Mouse (Mus musculus) neural tube, embryonic 14.5 days (tissue): Measurements from ENCODE around the gene P2ry1. TPM values are rescaled to one million over a fixed set of nuclear protein-coding genes. Genes with fewer than 3 reads are reported as not detected.

Experiments
- ATAC-seq: fragments of 200-750 bp; cut with Nextera tagmentation; 2 replicates; pipeline ENCODE4 v1.8.0; 2017; ENCODE audit warnings: low read depth, mild to moderate bottlenecking, moderate TSS enrichment, moderate library complexity
- H3K27ac ChIP-seq: fragments of 300-500 bp; sonication (generic); 2 replicates; pipeline ENCODE4 v1.5.1; 2014; ENCODE audit warnings: low read depth, mild to moderate bottlenecking, control low read depth, low read length, moderate library complexity, mixed read lengths
- H3K27me3 ChIP-seq: fragments of 300-500 bp; sonication (generic); 2 replicates; pipeline ENCODE4 v1.6.1; 2014; ENCODE audit warnings: low read length; ENCODE audit not compliant: control insufficient read depth, insufficient read depth
- H3K36me3 ChIP-seq: fragments of 300-500 bp; sonication (generic); 2 replicates; pipeline ENCODE4 v1.6.1; 2014; ENCODE audit warnings: low read length, mixed read lengths; ENCODE audit not compliant: control insufficient read depth, insufficient read depth
- H3K4me1 ChIP-seq: fragments of 300-500 bp; sonication (generic); 2 replicates; pipeline ENCODE4 v1.6.1; 2014; ENCODE audit warnings: low read length; ENCODE audit not compliant: control insufficient read depth, insufficient read depth
- H3K4me2 ChIP-seq: fragments of 300-500 bp; sonication (generic); 2 replicates; pipeline ENCODE4 v1.6.1; 2014; ENCODE audit warnings: mild to moderate bottlenecking, low read depth, low read length, control low read depth
- H3K4me3 ChIP-seq: fragments of 300-500 bp; sonication (generic); 2 replicates; pipeline ENCODE4 v1.5.1; 2014; ENCODE audit warnings: low read depth, low read length, control low read depth, mixed read lengths
- H3K9ac ChIP-seq: fragments of 300-500 bp; sonication (generic); replicated peaks from 2 replicates; pipeline ENCODE4 v1.6.1; 2014; ENCODE audit warnings: low read depth, mild to moderate bottlenecking, control low read depth, low read length, mixed read lengths
- H3K9me3 ChIP-seq: fragments of 300-500 bp; sonication (generic); 2 replicates; pipeline ENCODE4 v1.6.1; 2016; ENCODE audit warnings: low read length; ENCODE audit not compliant: control insufficient read depth
- WGBS: fragments of 180-500 bp; shearing (Covaris S2); extraction: QIAGEN DNeasy Blood & Tissue Kit; methylation state at CpG from one replicate; pipeline ENCODE4 v1.1.7; 2014; 5-methylcytosine and 5-hydroxymethylcytosine counted together
- polyA plus RNA-seq: library from polyadenylated mRNA; unstranded; fragments of >200 nt; fragmentation: Nextera tagmentation; extraction: Ambion mirVana; gene quantifications from 2 replicates; pipeline ENCODE4 v1.2.1, GENCODE M21; 2014

Gene P2ry1
- polyA plus RNA-seq, 1 experiment from 2014 or later = 1.7 TPM

- Histone ChIP-seq H3K27ac (no peak overlapping the region), H3K9ac (no peak overlapping the region), H3K4me1 (no peaks in the 10 kb centered on the region), H3K4me2 (no peak overlapping the region), H3K4me3 (no peak overlapping the region), H3K9me3 (no peaks in the 10 kb centered on the region), H3K36me3 (no peaks in the 10 kb centered on the region), H3K27me3 (no peaks in the 10 kb centered on the region)
- peak; percentile 46; the same call in 1 of the 2 replicates for ATAC-seq
- WGBS = 63% methylated on average over 3 of the region's 3 CpGs
Measured at GRCm38 (mm10) chr3:61049976-61050672, 47.5 kb downstream of the P2ry1 start.
